In the genomic region with DNA sequence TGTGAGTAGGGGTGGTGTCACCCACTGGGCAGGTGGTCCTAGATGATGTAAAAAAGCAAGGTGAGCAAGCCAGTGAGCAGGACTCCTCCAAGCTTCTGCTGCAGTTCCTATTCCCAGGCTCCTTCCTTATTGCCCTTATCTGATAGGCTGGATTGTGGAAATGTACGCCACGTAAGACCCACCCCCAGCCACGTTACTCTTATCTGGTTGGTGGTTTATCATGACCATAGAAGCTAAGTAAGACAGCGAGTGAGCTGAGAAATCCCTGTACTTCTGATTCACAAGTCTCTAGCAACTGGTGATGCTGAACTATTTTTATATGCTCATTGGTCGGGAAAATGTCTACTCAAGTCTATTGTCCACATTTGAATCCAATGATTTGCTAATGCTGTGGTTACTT, we compare ENCODE assay signal across 21 mouse cellular contexts. TPM values are rescaled to one million over a fixed set of nuclear protein-coding genes. Genes with fewer than 3 reads are reported as not detected.
DNase-seq lines count a peak whose midpoint lies in the region; ATAC-seq and TF ChIP-seq lines count a peak whose summit lies in the region.
"Had no signal": no experiment of that assay in that cellular context is flagged by ENCODE, and none has a peak within 500 bp of the region (broad histone marks: within the 10 kb centered on the region; RNA-seq: fewer than 3 reads in every experiment).

No protein-coding gene starts in this region.

- DNase-seq in CD4-positive, CD25-positive, alpha-beta regulatory T cell, adult 2 months (ENCODE audit: low read depth, low spot score) = peak; percentile 6
- DNase-seq in lung, embryonic 14.5 days = peak; percentile 46
- no peak for DNase-seq in lung, postnatal 36 days
- no peak for DNase-seq in intestine, embryonic 14.5 days (ENCODE audit: low spot score)
- DNase-seq in stomach, postnatal 0 days (ENCODE audit: low spot score) = peak; percentile 69
- no peak for DNase-seq in adrenal gland, adult 2 months
- no peak for DNase-seq in gastrocnemius, postnatal 14 days
- DNase-seq: cerebellum, postnatal 14 days; gastrocnemius, postnatal 25 days; lung, postnatal 10 days; thymus, postnatal 25 days had no signal

- no peak for ATAC-seq in CD4-positive, CD25-positive, alpha-beta regulatory T cell, adult 4 months
- no peak; the same call in 1 of the 2 replicates for ATAC-seq in lung, embryonic 14.5 days (ENCODE audit: insufficient read depth)
- peak; percentile 53; the same call in 1 of the 2 replicates for ATAC-seq in intestine, embryonic 14.5 days (replicated peaks; ENCODE audit: low FRiP score, low TSS enrichment, low read depth)
- peak; percentile 70 for ATAC-seq in stomach, postnatal 0 days (ENCODE audit: low FRiP score, low TSS enrichment)
- ATAC-seq: midbrain, embryonic 15.5 days had no signal

- H3K36me3 ChIP-seq in lung, embryonic 14.5 days (ENCODE audit: insufficient read depth) = no peaks in the 10 kb centered on the region
- no peaks in the 10 kb centered on the region for H3K36me3 ChIP-seq in intestine, embryonic 14.5 days (ENCODE audit: control insufficient read depth, insufficient read depth, low read length)
- no peaks in the 10 kb centered on the region for H3K36me3 ChIP-seq in stomach, postnatal 0 days (ENCODE audit: control insufficient read depth, insufficient read depth, low read length)
- H3K36me3 ChIP-seq: embryonic facial prominence, embryonic 12.5 days; forebrain, embryonic 12.5 days; G1E; heart, embryonic 15.5 days; hindbrain, embryonic 13.5 days; limb, embryonic 10.5 days; midbrain, embryonic 15.5 days; neural tube, embryonic 13.5 days had no signal

- no peaks in the 10 kb centered on the region for H3K9me3 ChIP-seq in lung, embryonic 14.5 days (ENCODE audit: low read depth, low read length)
- no peaks in the 10 kb centered on the region for H3K9me3 ChIP-seq in intestine, embryonic 14.5 days (ENCODE audit: control insufficient read depth, low read length)
- H3K9me3 ChIP-seq in stomach, postnatal 0 days (ENCODE audit: control insufficient read depth, low read length) = no peaks in the 10 kb centered on the region
- H3K9me3 ChIP-seq: embryonic facial prominence, embryonic 12.5 days; forebrain, embryonic 12.5 days; G1E; heart, embryonic 15.5 days; hindbrain, embryonic 13.5 days; limb, embryonic 10.5 days; midbrain, embryonic 15.5 days; neural tube, embryonic 13.5 days had no signal

- H3K9ac ChIP-seq in lung, embryonic 14.5 days = no peak overlapping the region
- no peak overlapping the region for H3K9ac ChIP-seq in intestine, embryonic 14.5 days (ENCODE audit: low read length)
- no peak overlapping the region for H3K9ac ChIP-seq in stomach, postnatal 0 days (ENCODE audit: low read length)
- H3K9ac ChIP-seq: embryonic facial prominence, embryonic 12.5 days; forebrain, embryonic 12.5 days; heart, embryonic 15.5 days; hindbrain, embryonic 13.5 days; midbrain, embryonic 15.5 days; neural tube, embryonic 13.5 days had no signal

- no peak overlapping the region for H3K4me2 ChIP-seq in lung, embryonic 14.5 days
- no peak overlapping the region for H3K4me2 ChIP-seq in intestine, embryonic 14.5 days (ENCODE audit: low read length)
- H3K4me2 ChIP-seq in stomach, postnatal 0 days (replicated peaks; ENCODE audit: low read depth) = no peak overlapping the region
- H3K4me2 ChIP-seq: embryonic facial prominence, embryonic 12.5 days; forebrain, embryonic 12.5 days; heart, embryonic 15.5 days; hindbrain, embryonic 13.5 days; midbrain, embryonic 15.5 days; neural tube, embryonic 13.5 days had no signal

- H3K4me3 ChIP-seq in lung, embryonic 14.5 days (ENCODE audit: low read depth, low read length) = no peak overlapping the region
- H3K4me3 ChIP-seq in intestine, embryonic 14.5 days (ENCODE audit: low read depth, low read length) = no peak overlapping the region
- no peak overlapping the region for H3K4me3 ChIP-seq in stomach, postnatal 0 days (ENCODE audit: low read depth, low read length)
- H3K4me3 ChIP-seq: embryonic facial prominence, embryonic 12.5 days; forebrain, embryonic 12.5 days; heart, embryonic 15.5 days; hindbrain, embryonic 13.5 days; limb, embryonic 10.5 days; midbrain, embryonic 15.5 days; neural tube, embryonic 13.5 days had no signal

- H3K27ac ChIP-seq in lung, embryonic 14.5 days (ENCODE audit: low read depth) = no peak overlapping the region
- no peak overlapping the region for H3K27ac ChIP-seq in intestine, embryonic 14.5 days (ENCODE audit: low read depth)
- H3K27ac ChIP-seq in stomach, postnatal 0 days (replicated peaks) = peak overlapping the region; percentile 4; the same call in 1 of the 2 replicates
- H3K27ac ChIP-seq: embryonic facial prominence, embryonic 12.5 days; forebrain, embryonic 12.5 days; heart, embryonic 15.5 days; hindbrain, embryonic 13.5 days; limb, embryonic 10.5 days; midbrain, embryonic 15.5 days; neural tube, embryonic 13.5 days had no signal

- intact Hi-C loops in gastrocnemius, postnatal 14 days (cut with DNase I; ENCODE audit: low total_unique reads) = no loop called here

- whole genome bisulfite sequencing in lung, embryonic 14.5 days = 59% methylated on average over 5 of the region's 5 CpGs
- WGBS in intestine, embryonic 14.5 days = 68% methylated on average over 5 of the region's 5 CpGs
- 56% methylated on average over 5 of the region's 5 CpGs for WGBS in stomach, postnatal 0 days

- no peaks in the 10 kb centered on the region for H3K27me3 ChIP-seq in lung, embryonic 14.5 days (ENCODE audit: insufficient read depth, low read length)
- H3K27me3 ChIP-seq in intestine, embryonic 14.5 days (replicated peaks; ENCODE audit: control insufficient read depth, insufficient read depth, low read length) = no peaks in the 10 kb centered on the region
- H3K27me3 ChIP-seq in stomach, postnatal 0 days (ENCODE audit: control insufficient read depth, insufficient read depth, low read length) = no peaks in the 10 kb centered on the region
- H3K27me3 ChIP-seq: embryonic facial prominence, embryonic 12.5 days; forebrain, embryonic 12.5 days; hindbrain, embryonic 13.5 days; midbrain, embryonic 15.5 days; neural tube, embryonic 13.5 days had no signal

- no peaks in the 10 kb centered on the region for H3K4me1 ChIP-seq in lung, embryonic 14.5 days (ENCODE audit: insufficient read depth)
- no peaks in the 10 kb centered on the region for H3K4me1 ChIP-seq in intestine, embryonic 14.5 days (replicated peaks; ENCODE audit: control insufficient read depth, insufficient read depth, low read length)
- no peaks in the 10 kb centered on the region for H3K4me1 ChIP-seq in stomach, postnatal 0 days (replicated peaks; ENCODE audit: control insufficient read depth, insufficient read depth)
- H3K4me1 ChIP-seq: embryonic facial prominence, embryonic 12.5 days; forebrain, embryonic 12.5 days; heart, embryonic 15.5 days; hindbrain, embryonic 13.5 days; limb, embryonic 10.5 days; midbrain, embryonic 15.5 days; neural tube, embryonic 13.5 days had no signal

- TF ChIP-seq CTCF in lung, embryonic 14.5 days (IDR thresholded peaks at IDR 0.05; ENCODE audit: low read depth) = no peak
- TF ChIP-seq CTCF in stomach, postnatal 0 days (IDR thresholded peaks at IDR 0.05; ENCODE audit: low read depth) = no peak

- no peak for TF ChIP-seq EP300 in stomach, postnatal 0 days (optimal IDR thresholded peaks at IDR 0.05)

RNA-seq across cellular contexts. Expression of gene Gstm1, which starts 8.3 kb away (rescaled TPM):
- 1 to 10 TPM; 2.8 to 3.4 TPM for polyA plus RNA-seq in CD4-positive, CD25-positive, alpha-beta regulatory T cell, adult 4 months (2017; shearing (Covaris generic))
- polyA plus RNA-seq in lung, embryonic 14.5 days (2014; fragmentation: Nextera tagmentation; extraction: Ambion mirVana) = 38.1 and 42.5 TPM in 2 replicates
- 186 and 220 TPM in 2 replicates for polyA plus RNA-seq in intestine, embryonic 14.5 days (2014; fragmentation: Nextera tagmentation; extraction: Ambion mirVana)
- polyA plus RNA-seq in stomach, postnatal 0 days (2015; fragmentation: Nextera tagmentation; extraction: Ambion mirVana) = 892 and 954 TPM in 2 replicates
- 100 to 1,000 TPM; 463 to 520 TPM for total RNA-seq in adrenal gland, adult 2 months (2021)
- 1,201 and 1,446 TPM in 2 replicates for polyA plus RNA-seq in adrenal gland, adult 2 months (2012; rRNA removed)
- 10 to 100 TPM; 84.0 to 90.4 TPM for total RNA-seq in gastrocnemius, postnatal 14 days (2021)
- total RNA-seq: G1E had no signal

RNA-seq across cellular contexts. Expression of gene Gstm4, which starts 18.6 kb away (rescaled TPM):
- 1 to 10 TPM; 4.4 to 5.7 TPM for polyA plus RNA-seq in CD4-positive, CD25-positive, alpha-beta regulatory T cell, adult 4 months (2017; shearing (Covaris generic))
- 16.0 and 16.8 TPM in 2 replicates for polyA plus RNA-seq in lung, embryonic 14.5 days (2014; fragmentation: Nextera tagmentation; extraction: Ambion mirVana)
- polyA plus RNA-seq in intestine, embryonic 14.5 days (2014; fragmentation: Nextera tagmentation; extraction: Ambion mirVana) = 20.4 and 20.6 TPM in 2 replicates
- polyA plus RNA-seq in stomach, postnatal 0 days (2015; fragmentation: Nextera tagmentation; extraction: Ambion mirVana) = 19.4 and 19.6 TPM in 2 replicates
- 10 to 100 TPM; 16.8 to 19.7 TPM for total RNA-seq in adrenal gland, adult 2 months (2021)
- polyA plus RNA-seq in adrenal gland, adult 2 months (2012; rRNA removed) = 13.4 and 14.8 TPM in 2 replicates
- total RNA-seq in gastrocnemius, postnatal 14 days (2021) = 10 to 100 TPM; 11.4 to 12.0 TPM
- total RNA-seq: G1E had no signal
- polyA plus RNA-seq: G1E had no signal

RNA-seq across cellular contexts. Expression of gene Gstm2, which starts 39.8 kb away (rescaled TPM):
- not detected for polyA plus RNA-seq in CD4-positive, CD25-positive, alpha-beta regulatory T cell, adult 4 months (2017; shearing (Covaris generic))
- polyA plus RNA-seq in lung, embryonic 14.5 days (2014; fragmentation: Nextera tagmentation; extraction: Ambion mirVana) = 103 and 116 TPM in 2 replicates
- 140 and 141 TPM in 2 replicates for polyA plus RNA-seq in intestine, embryonic 14.5 days (2014; fragmentation: Nextera tagmentation; extraction: Ambion mirVana)
- polyA plus RNA-seq in stomach, postnatal 0 days (2015; fragmentation: Nextera tagmentation; extraction: Ambion mirVana) = 189 and 195 TPM in 2 replicates
- total RNA-seq in adrenal gland, adult 2 months (2021) = 100 to 1,000 TPM; 231 to 239 TPM
- polyA plus RNA-seq in adrenal gland, adult 2 months (2012; rRNA removed) = 133 and 141 TPM in 2 replicates
- total RNA-seq in gastrocnemius, postnatal 14 days (2021) = 10 to 100 TPM; 43.8 to 50.8 TPM
- total RNA-seq: G1E had no signal
- polyA plus RNA-seq: G1E had no signal

RNA-seq across cellular contexts. Expression of gene Gstm3, which starts 57.0 kb away (rescaled TPM):
- polyA plus RNA-seq in CD4-positive, CD25-positive, alpha-beta regulatory T cell, adult 4 months (2017; shearing (Covaris generic)) = not detected
- polyA plus RNA-seq in lung, embryonic 14.5 days (2014; fragmentation: Nextera tagmentation; extraction: Ambion mirVana) = 0.18 and 0.31 TPM in 2 replicates
- polyA plus RNA-seq in intestine, embryonic 14.5 days (2014; fragmentation: Nextera tagmentation; extraction: Ambion mirVana) = 27.3 and 41.6 TPM in 2 replicates
- polyA plus RNA-seq in stomach, postnatal 0 days (2015; fragmentation: Nextera tagmentation; extraction: Ambion mirVana) = 53.8 and 54.0 TPM in 2 replicates
- not detected for total RNA-seq in adrenal gland, adult 2 months (2021)
- 0.58 and 0.62 TPM in 2 replicates for polyA plus RNA-seq in adrenal gland, adult 2 months (2012; rRNA removed)
- not detected for total RNA-seq in gastrocnemius, postnatal 14 days (2021)
- total RNA-seq: G1E; gastrocnemius, postnatal 25 days; layer of hippocampus, postnatal 14 days had no signal
- polyA plus RNA-seq: embryonic facial prominence, embryonic 12.5 days; forebrain, embryonic 12.5 days; G1E; heart, embryonic 15.5 days; hindbrain, embryonic 13.5 days; limb, embryonic 10.5 days; neural tube, embryonic 13.5 days had no signal

Comparison
In these comparisons a context has a peak if more than half of its experiments do, and no peak if none do; other contexts are left out.
1. DNase-seq: peak in CD4-positive, CD25-positive, alpha-beta regulatory T cell, adult 2 months (single experiment), lung, embryonic 14.5 days (single experiment) and stomach, postnatal 0 days (single experiment); none in lung, postnatal 36 days (single experiment), intestine, embryonic 14.5 days (single experiment), adrenal gland, adult 2 months (single experiment) and gastrocnemius, postnatal 14 days (single experiment).
2. ATAC-seq: peak in intestine, embryonic 14.5 days (single experiment) and stomach, postnatal 0 days (single experiment); none in CD4-positive, CD25-positive, alpha-beta regulatory T cell, adult 4 months (single experiment) and lung, embryonic 14.5 days (single experiment).
3. RNA of gene Gstm2, which starts 39.8 kb away (polyA plus RNA-seq): 189 to 195 TPM in stomach, postnatal 0 days, 140 to 141 TPM in intestine, embryonic 14.5 days, 133 to 141 TPM in adrenal gland, adult 2 months and 103 to 116 TPM in lung, embryonic 14.5 days; not detected in CD4-positive, CD25-positive, alpha-beta regulatory T cell, adult 4 months; every median in the first group is over 10 times any median in the second.